Mouse (Mus musculus) spleen, postnatal 14 days (tissue): ENCODE data around the gene Adgrf1.

ENCODE experiments used
- DNase-seq, 2 experiments: peaks; one replicate each; pipeline ENCODE4 v3.0.0; 2021 to 2022; ENCODE audit warnings: low spot score in 2 of 2

Gene Adgrf1

DNA sequence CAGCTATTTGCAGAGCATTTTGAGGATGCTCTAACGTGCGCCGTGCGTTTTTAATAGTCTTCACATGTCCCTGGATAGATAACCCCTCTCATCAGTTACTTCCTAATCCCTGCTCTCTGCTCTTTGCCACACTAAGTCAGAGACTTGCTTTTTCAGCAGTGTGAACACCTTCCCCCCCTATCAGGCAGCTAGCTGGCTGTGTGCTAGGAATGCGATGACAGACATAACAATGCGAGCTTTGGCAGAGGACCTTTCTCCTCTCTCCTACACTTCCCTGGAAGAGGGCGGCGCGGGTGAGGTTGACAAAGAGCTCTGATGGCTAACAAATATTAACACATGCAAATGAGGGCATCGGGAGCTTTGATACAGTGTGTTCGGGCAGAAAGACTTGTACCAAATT lies 92.2 kb downstream of the Adgrf1 start:
- DNase-seq: no peak

- DNase-seq: no peak
Measured at GRCm38 (mm10) chr17:43362881-43363280, 92.8 kb downstream of the Adgrf1 start.

GRCm38 (mm10) chr17:43363921-43364320 lies 93.8 kb downstream of the Adgrf1 start:
- DNase-seq: no peak

DNA sequence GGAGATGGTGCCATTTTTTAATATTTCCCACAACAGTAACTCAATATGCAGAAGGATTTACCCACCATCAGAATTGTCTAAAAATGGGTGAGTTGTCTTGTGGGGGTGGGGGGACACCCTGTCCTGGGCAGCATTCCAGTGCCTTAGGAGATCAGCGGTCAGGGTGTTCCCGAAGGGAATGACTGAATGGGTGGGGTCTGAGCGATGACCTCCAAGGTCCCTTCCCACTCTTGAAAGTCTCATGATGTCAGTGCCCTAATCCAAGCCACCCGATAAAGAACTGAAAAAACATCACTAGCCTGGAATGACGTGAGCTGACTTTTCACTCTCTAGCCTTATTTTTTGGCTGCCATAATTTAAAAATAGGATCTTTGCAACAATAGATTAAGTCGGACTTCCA lies 95.2 kb downstream of the Adgrf1 start:
- no peak for DNase-seq

DNA sequence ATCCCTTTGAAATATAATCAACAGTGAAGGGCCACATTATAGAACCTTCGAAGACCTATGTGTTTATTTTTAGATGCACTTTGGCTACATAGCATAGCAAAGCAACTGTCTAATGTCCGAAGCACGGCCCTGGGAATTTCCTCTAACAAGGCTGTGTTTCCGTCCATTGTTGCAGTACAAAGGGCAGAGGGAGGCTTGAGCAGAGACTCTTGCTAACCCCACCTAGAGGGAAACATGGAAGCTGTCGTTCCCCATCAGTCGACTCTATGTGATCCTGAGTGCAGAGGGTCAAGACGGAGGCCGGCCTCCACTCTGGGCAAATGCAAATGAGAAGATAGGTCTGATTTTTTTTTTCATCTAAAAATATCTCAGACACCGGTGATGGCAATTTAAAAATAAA lies 96.4 kb downstream of the Adgrf1 start:
- no peak for DNase-seq

GRCm38 (mm10) chr17:43368171-43368576 lies 98.0 kb downstream of the Adgrf1 start:
- no peak for DNase-seq

DNA sequence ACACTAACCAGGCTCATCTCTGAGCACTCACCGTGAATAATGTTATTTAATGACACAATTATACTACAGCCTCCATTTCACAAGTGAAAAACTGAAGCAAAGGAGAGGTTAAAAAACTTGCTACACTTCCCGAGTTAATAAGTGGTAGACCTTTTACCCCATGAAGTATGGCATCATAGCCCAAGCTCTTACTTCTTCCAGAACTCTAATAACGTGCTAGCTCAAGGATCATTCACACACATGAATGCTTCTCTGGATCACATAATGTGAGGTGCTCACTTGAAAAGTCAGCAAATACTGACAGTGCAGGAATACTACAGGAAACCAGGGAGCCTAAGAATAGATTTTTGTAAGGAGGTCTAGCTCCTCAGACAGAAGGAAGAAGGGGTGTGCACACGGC lies 102.5 kb downstream of the Adgrf1 start:
- DNase-seq: no peak

- no peak for DNase-seq
Measured at GRCm38 (mm10) chr17:43374020-43374419, 103.9 kb downstream of the Adgrf1 start.
